Mouse (Mus musculus): Measurements from ENCODE around the gene Hmga1. TPM values are rescaled to one million over a fixed set of nuclear protein-coding genes. Genes with fewer than 3 reads are reported as not detected.

Gene Hmga1
- polyA plus RNA-seq, 1 experiment from 2014 or later = 116 TPM

- TF ChIP-seq CTCF (IDR thresholded peaks at IDR 0.05; ENCODE audit: low read depth) = peak; percentile 11; the same call in 1 of the 2 replicates
- H3K4me3 ChIP-seq (ENCODE audit: low read depth, low read length) = no peak overlapping the region
- 68% methylated on average over 10 of the region's 10 CpGs for WGBS
- H3K9me3 ChIP-seq (ENCODE audit: control insufficient read depth) = no peaks in the 10 kb centered on the region
- no peak overlapping the region for H3K4me2 ChIP-seq (replicated peaks; ENCODE audit: low read depth)
- H3K36me3 ChIP-seq (ENCODE audit: control insufficient read depth, insufficient read depth) = no peaks in the 10 kb centered on the region
- no peaks in the 10 kb centered on the region for H3K4me1 ChIP-seq (replicated peaks; ENCODE audit: control insufficient read depth, insufficient read depth, low read length)
- H3K9ac ChIP-seq (ENCODE audit: low read depth, low read length) = no peak overlapping the region
- ATAC-seq = no peak
- H3K27ac ChIP-seq (ENCODE audit: low read depth, low read length) = no peak overlapping the region
- H3K27me3 ChIP-seq (replicated peaks; ENCODE audit: control insufficient read depth, insufficient read depth, low read length) = no peaks in the 10 kb centered on the region
Measured at GRCm38 (mm10) chr17:27551393-27551940, 4.8 kb upstream of the Hmga1 start.

DNA sequence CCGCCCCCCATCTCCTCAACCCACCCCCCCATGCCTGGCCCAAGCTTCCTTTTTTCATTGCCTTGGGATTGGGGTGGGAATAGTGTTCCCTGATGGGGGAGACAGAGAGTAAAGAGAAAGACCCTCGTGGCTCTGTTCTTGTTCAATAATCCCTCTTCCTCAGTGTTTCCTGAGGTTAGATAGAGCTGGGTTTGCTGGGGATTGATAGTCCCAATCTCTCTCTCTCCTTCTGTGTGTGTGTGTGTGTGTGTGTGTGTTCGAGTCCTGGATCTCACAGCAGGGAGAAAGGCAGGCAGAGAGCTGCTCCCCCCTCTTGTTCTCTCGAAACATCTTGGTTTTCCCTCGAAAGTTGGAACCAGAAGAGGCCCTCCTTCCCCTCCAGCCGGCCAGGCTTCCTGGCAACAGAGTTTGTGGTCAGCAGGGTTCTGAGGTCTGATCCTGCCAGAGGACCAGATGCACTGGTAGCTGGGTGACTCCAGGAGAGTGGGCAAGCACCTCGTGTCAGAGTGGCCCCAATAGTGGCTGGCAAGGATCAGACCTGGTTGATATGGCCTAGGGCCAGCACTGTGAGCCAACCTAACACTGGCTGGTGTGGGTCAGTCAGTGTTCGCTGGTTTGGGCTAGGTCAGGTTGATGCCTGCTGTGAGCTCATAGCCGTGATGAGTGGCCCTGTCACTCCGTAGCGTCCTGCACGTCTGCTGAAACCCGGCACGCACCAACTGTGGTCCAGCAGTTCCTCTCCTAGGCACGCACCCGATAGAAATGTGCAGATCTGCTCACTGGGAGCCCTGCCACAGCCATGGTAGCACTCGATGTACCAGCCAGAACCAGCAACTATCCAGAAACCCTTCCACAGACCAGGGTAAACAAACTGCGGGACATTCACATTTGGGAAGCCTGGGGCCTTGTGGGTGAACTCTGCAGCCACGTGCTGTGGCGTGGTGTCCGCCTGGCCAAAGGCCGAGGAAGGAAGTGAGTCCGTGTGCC is 3.8 kb upstream of the Hmga1 start:
- H3K4me3 ChIP-seq (ENCODE audit: low read depth, low read length) = no peak overlapping the region
- H3K36me3 ChIP-seq (ENCODE audit: control insufficient read depth, insufficient read depth) = no peaks in the 10 kb centered on the region; the same call in 1 of the 2 replicates
- no peak for ATAC-seq
- H3K4me1 ChIP-seq (replicated peaks; ENCODE audit: control insufficient read depth, insufficient read depth, low read length) = no peaks in the 10 kb centered on the region
- 77% methylated on average over 23 of the region's 23 CpGs for WGBS
- H3K9me3 ChIP-seq (ENCODE audit: control insufficient read depth) = no peaks in the 10 kb centered on the region
- no peak for TF ChIP-seq CTCF (IDR thresholded peaks at IDR 0.05; ENCODE audit: low read depth)
- no peak overlapping the region for H3K4me2 ChIP-seq (replicated peaks; ENCODE audit: low read depth)
- H3K27ac ChIP-seq (ENCODE audit: low read depth, low read length) = no peak overlapping the region
- no peak overlapping the region for H3K9ac ChIP-seq (ENCODE audit: low read depth, low read length)
- H3K27me3 ChIP-seq (replicated peaks; ENCODE audit: control insufficient read depth, insufficient read depth, low read length) = no peaks in the 10 kb centered on the region

GRCm38 (mm10) chr17:27554062-27554960 is 2.0 kb upstream of the Hmga1 start:
- Histone ChIP-seq H3K27ac (ENCODE audit: low read depth, low read length) (peak overlapping the region; percentile 91; the same call in 1 of the 2 replicates), H3K4me1 (replicated peaks; ENCODE audit: control insufficient read depth, insufficient read depth, low read length) (0 out of 2 replicates have a peak, but pooled peaks cover 3% of the 10 kb centered on the region), H3K4me2 (replicated peaks; ENCODE audit: low read depth) (peak overlapping the region; percentile 93), H3K36me3 (ENCODE audit: control insufficient read depth, insufficient read depth) (no peaks in the 10 kb centered on the region; the same call in 1 of the 2 replicates), H3K4me3 (ENCODE audit: low read depth, low read length) (peak overlapping the region; percentile 80; the same call in 1 of the 2 replicates), H3K9me3 (ENCODE audit: control insufficient read depth) (no peaks in the 10 kb centered on the region), H3K27me3 (replicated peaks; ENCODE audit: control insufficient read depth, insufficient read depth, low read length) (no peaks in the 10 kb centered on the region), H3K9ac (ENCODE audit: low read depth, low read length) (peak overlapping the region; percentile 81; the same call in 1 of the 2 replicates)
- ATAC-seq = no peak
- 59% methylated on average over 20 of the region's 20 CpGs for WGBS
- TF ChIP-seq CTCF (IDR thresholded peaks at IDR 0.05; ENCODE audit: low read depth) = no peak

GRCm38 (mm10) chr17:27555075-27555511 is 1.2 kb upstream of the Hmga1 start:
- Histone ChIP-seq H3K4me3 (ENCODE audit: low read depth, low read length) (peak overlapping the region; percentile 80), H3K4me1 (replicated peaks; ENCODE audit: control insufficient read depth, insufficient read depth, low read length) (0 out of 2 replicates have a peak, but pooled peaks cover 3% of the 10 kb centered on the region), H3K4me2 (replicated peaks; ENCODE audit: low read depth) (peak overlapping the region; percentile 93), H3K9ac (ENCODE audit: low read depth, low read length) (peak overlapping the region; percentile 81), H3K27me3 (replicated peaks; ENCODE audit: control insufficient read depth, insufficient read depth, low read length) (no peaks in the 10 kb centered on the region), H3K27ac (ENCODE audit: low read depth, low read length) (peak overlapping the region; percentile 91), H3K9me3 (ENCODE audit: control insufficient read depth) (no peaks in the 10 kb centered on the region), H3K36me3 (ENCODE audit: control insufficient read depth, insufficient read depth) (no peaks in the 10 kb centered on the region; the same call in 1 of the 2 replicates)
- WGBS = 4% methylated on average over 28 of the region's 39 CpGs
- ATAC-seq = peak; percentile 19
- no peak for TF ChIP-seq CTCF (IDR thresholded peaks at IDR 0.05; ENCODE audit: low read depth)

- Histone ChIP-seq H3K27me3 (replicated peaks; ENCODE audit: control insufficient read depth, insufficient read depth, low read length) (no peaks in the 10 kb centered on the region), H3K9me3 (ENCODE audit: control insufficient read depth) (no peaks in the 10 kb centered on the region), H3K4me2 (replicated peaks; ENCODE audit: low read depth) (peak overlapping the region; percentile 93), H3K36me3 (ENCODE audit: control insufficient read depth, insufficient read depth) (no peaks in the 10 kb centered on the region; the same call in 1 of the 2 replicates), H3K9ac (ENCODE audit: low read depth, low read length) (peak overlapping the region; percentile 81), H3K4me1 (replicated peaks; ENCODE audit: control insufficient read depth, insufficient read depth, low read length) (0 out of 2 replicates have a peak, but pooled peaks cover 3% of the 10 kb centered on the region), H3K4me3 (ENCODE audit: low read depth, low read length) (peak overlapping the region; percentile 80), H3K27ac (ENCODE audit: low read depth, low read length) (peak overlapping the region; percentile 91)
- peak; percentile 26 for TF ChIP-seq CTCF (IDR thresholded peaks at IDR 0.05; ENCODE audit: low read depth)
- ATAC-seq = peak; percentile 75
- 0% methylated on average over 49 of the region's 55 CpGs for WGBS
Measured at GRCm38 (mm10) chr17:27555512-27556172, 655 bp upstream of the Hmga1 start.
